Mouse (Mus musculus): ENCODE measurements around the gene Cct6b. TPM values are rescaled to one million over a fixed set of nuclear protein-coding genes. Genes with fewer than 3 reads are reported as not detected.
A peak's percentile ranks its signal among the peaks of the same experiment; 100 is the strongest.

The Cct6b gene
- 0.63 and 0.98 TPM in 2 replicates for total RNA-seq (2012; rRNA removed)

DNA sequence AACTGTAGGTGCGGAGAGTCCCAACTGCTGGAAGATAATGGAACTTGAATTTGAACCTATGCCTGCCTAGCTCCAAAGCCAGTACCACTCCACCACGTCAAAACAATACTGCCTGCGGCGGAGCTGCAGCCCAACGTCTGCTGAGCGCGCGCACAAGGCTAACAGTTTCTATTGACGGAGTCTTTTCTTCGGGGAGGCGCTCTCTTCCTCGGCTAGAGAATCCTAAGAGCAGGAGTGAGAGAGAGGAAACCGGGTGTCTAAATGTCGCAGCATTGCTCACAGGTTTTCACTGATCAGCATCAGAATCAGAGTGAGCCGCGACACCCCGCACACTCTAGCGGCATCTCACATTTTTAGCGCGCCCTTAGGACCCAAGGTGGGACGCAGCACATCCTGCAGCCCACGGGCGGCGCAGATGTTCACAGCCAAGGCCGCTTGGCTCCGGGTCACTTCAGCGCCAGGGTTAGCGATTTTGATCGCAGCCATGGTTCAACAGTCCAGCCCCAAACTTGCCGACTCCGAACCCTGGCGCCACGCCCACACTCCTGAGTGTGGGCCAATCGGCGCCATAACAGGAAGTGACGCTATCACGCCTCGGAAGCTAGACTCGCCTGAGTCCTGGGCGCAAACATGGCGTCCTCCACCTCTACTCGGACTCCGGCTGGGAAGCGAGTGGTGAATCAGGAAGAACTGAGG lies at the start of gene Cct6b, which contains the start of gene Zfp830:
Cct6b (minus strand) TSS at position 580 of the 696 bp plus-strand sequence.
Zfp830 (plus strand) TSS at position 604 of the 696 bp plus-strand sequence.
- peak within 1 kb of the TSS; percentile 78 for H3K27ac ChIP-seq (ENCODE audit: insufficient read depth, low read depth, low read length, poor library complexity, severe bottlenecking)
- TF ChIP-seq ZC3H11A (IDR thresholded peaks at IDR 0.05; ENCODE audit: borderline replicate concordance, low read depth, low read length) (no peak), HCFC1 (IDR thresholded peaks at IDR 0.05; ENCODE audit: borderline replicate concordance, insufficient read depth, low read length) (0 out of 2 replicates have a peak, but pooled peaks have one; percentile 21)
- no peaks in the 10 kb centered on the region for H3K9me3 ChIP-seq (ENCODE audit: control insufficient read depth, insufficient read depth, low read depth, low read length)
- H3K4me1 ChIP-seq (ENCODE audit: control insufficient read depth in 2 of 2, insufficient read depth in 2 of 2, low read length in 2 of 2, poor library complexity in 1 of 2) = peaks cover 0 to 5% of the 10 kb centered on the region in 2 experiments; a peak in 3 of 4 replicates
- DNase-seq (ENCODE audit: low read depth, low spot score) = peak; percentile 92
- peak within 1 kb of the TSS; percentile 94 for H3K9ac ChIP-seq (ENCODE audit: insufficient read depth, low read depth, low read length, poor library complexity, severe bottlenecking)
- H3K36me3 ChIP-seq (ENCODE audit: control insufficient read depth, insufficient read depth, low read length, poor library complexity, severe bottlenecking) = peaks cover 3% of the 10 kb centered on the region; the same call in 1 of the 2 replicates
- peak within 1 kb of the TSS; percentile 90 to 100 for H3K4me3 ChIP-seq (ENCODE audit: insufficient read depth in 1 of 2, low read depth in 1 of 2, low read length in 2 of 2, poor library complexity in 1 of 2, severe bottlenecking in 1 of 2)
- in situ Hi-C loops (cut with MboI; ENCODE audit: low sequenced_read_pairs in 2 of 2, unreplicated experiment in 2 of 2) = no loop called here

DNA sequence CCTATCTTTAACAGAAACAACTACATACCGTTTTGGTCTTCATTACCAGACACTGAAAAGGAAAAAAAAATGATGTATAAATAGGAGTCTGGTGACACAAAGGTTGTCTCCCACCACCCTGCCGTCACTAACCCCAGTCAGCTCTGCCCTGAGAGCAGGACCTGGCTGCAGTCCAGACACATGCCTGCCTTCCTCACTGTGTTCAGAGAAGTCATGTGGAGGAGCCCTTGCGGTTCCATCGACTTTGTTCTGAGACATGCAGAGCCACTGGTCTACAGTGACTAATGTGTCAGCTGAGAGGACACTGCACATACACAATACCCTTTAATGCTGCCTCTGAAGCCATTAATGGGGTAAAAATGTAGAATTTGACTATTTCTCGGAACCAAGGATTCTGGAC lies 44.4 kb upstream of the Cct6b start:
- peaks cover 10% of the 10 kb centered on the region for H3K36me3 ChIP-seq (ENCODE audit: control insufficient read depth, insufficient read depth, low read length, poor library complexity, severe bottlenecking)
- no peaks in the 10 kb centered on the region for H3K9me3 ChIP-seq (ENCODE audit: control insufficient read depth, insufficient read depth, low read depth, low read length)
- no peak for TF ChIP-seq ZC3H11A (IDR thresholded peaks at IDR 0.05; ENCODE audit: borderline replicate concordance, low read depth, low read length)
- no peak for TF ChIP-seq HCFC1 (IDR thresholded peaks at IDR 0.05; ENCODE audit: borderline replicate concordance, insufficient read depth, low read length)
- no peak for TF ChIP-seq CHD2 (IDR thresholded peaks at IDR 0.05; ENCODE audit: low read depth, low read length)
- no peak for TF ChIP-seq MAFK (IDR thresholded peaks at IDR 0.05; ENCODE audit: insufficient read depth, low read depth, low read length)
- no peak for TF ChIP-seq ZNF384 (IDR thresholded peaks at IDR 0.05; ENCODE audit: low read depth, low read length)
- no peak overlapping the region for H3K9ac ChIP-seq (ENCODE audit: insufficient read depth, low read depth, low read length, poor library complexity, severe bottlenecking)
- in situ Hi-C loops (cut with MboI; ENCODE audit: low sequenced_read_pairs in 2 of 2, unreplicated experiment in 2 of 2) = no loop called here
- peaks cover 0 to 2% of the 10 kb centered on the region in 2 experiments; a peak in 1 of 4 replicates for H3K4me1 ChIP-seq (ENCODE audit: control insufficient read depth in 2 of 2, insufficient read depth in 2 of 2, low read length in 2 of 2, poor library complexity in 1 of 2)
- DNase-seq (ENCODE audit: low read depth, low spot score) = no peak
- no peak overlapping the region for H3K4me3 ChIP-seq (ENCODE audit: insufficient read depth in 1 of 2, low read depth in 1 of 2, low read length in 2 of 2, poor library complexity in 1 of 2, severe bottlenecking in 1 of 2)
- no peak overlapping the region for H3K27ac ChIP-seq (ENCODE audit: insufficient read depth, low read depth, low read length, poor library complexity, severe bottlenecking)

DNA sequence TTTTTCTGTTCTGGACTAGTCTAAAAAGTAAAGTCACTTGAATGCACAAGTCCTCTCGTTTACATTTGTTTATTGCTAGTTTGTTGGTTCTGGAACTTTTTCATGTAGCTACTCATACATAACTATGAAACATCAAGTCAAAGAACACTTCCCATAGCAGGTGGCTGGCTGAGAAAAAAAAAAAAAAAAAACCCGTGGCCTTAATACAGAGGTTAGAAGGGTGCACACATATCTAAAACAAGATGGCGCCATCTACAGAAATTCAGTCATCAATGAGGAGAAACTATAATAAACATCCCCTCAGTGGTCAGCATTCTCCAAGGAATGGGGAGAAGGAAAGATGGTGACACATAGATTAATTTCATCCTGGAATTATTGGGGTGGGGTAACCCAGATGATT lies 43.2 kb upstream of the Cct6b start:
- Histone ChIP-seq H3K4me1 (ENCODE audit: control insufficient read depth in 2 of 2, insufficient read depth in 2 of 2, low read length in 2 of 2, poor library complexity in 1 of 2) (peaks cover 0 to 2% of the 10 kb centered on the region in 2 experiments; a peak in 1 of 4 replicates), H3K9me3 (ENCODE audit: control insufficient read depth, insufficient read depth, low read depth, low read length) (no peaks in the 10 kb centered on the region), H3K4me3 (ENCODE audit: insufficient read depth in 1 of 2, low read depth in 1 of 2, low read length in 2 of 2, poor library complexity in 1 of 2, severe bottlenecking in 1 of 2) (no peak overlapping the region), H3K27ac (ENCODE audit: insufficient read depth, low read depth, low read length, poor library complexity, severe bottlenecking) (no peak overlapping the region), H3K9ac (ENCODE audit: insufficient read depth, low read depth, low read length, poor library complexity, severe bottlenecking) (no peak overlapping the region), H3K36me3 (ENCODE audit: control insufficient read depth, insufficient read depth, low read length, poor library complexity, severe bottlenecking) (peaks cover 20% of the 10 kb centered on the region)
- in situ Hi-C loops (cut with MboI; ENCODE audit: low sequenced_read_pairs in 2 of 2, unreplicated experiment in 2 of 2) = no loop called here
- DNase-seq (ENCODE audit: low read depth, low spot score) = no peak
- no peak for TF ChIP-seq MAFK (IDR thresholded peaks at IDR 0.05; ENCODE audit: insufficient read depth, low read depth, low read length)
- TF ChIP-seq ZNF384 (IDR thresholded peaks at IDR 0.05; ENCODE audit: low read depth, low read length) = no peak
- TF ChIP-seq CHD2 (IDR thresholded peaks at IDR 0.05; ENCODE audit: low read depth, low read length) = no peak
- TF ChIP-seq HCFC1 (IDR thresholded peaks at IDR 0.05; ENCODE audit: borderline replicate concordance, insufficient read depth, low read length) = no peak
- TF ChIP-seq ZC3H11A (IDR thresholded peaks at IDR 0.05; ENCODE audit: borderline replicate concordance, low read depth, low read length) = no peak

DNA sequence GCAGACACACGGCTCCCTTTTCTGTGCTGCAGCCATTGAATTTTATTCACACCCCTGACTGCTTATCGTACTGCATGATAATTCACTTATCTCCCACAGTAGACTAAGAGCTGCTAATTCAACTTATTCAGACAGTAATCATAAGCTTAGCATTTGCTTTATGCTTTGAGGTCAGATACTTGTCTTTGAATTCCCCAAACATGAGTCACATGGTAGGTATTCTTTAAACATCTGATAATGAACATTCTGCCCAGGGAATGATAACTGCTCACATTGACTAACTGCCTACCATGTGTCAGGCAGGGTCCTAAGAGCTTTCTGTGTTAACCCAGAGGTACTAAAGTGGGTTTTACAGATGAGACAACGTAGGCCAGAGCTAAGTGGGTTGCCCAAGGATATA lies 42.5 kb upstream of the Cct6b start:
- TF ChIP-seq ZC3H11A (IDR thresholded peaks at IDR 0.05; ENCODE audit: borderline replicate concordance, low read depth, low read length) = no peak
- TF ChIP-seq MAFK (IDR thresholded peaks at IDR 0.05; ENCODE audit: insufficient read depth, low read depth, low read length) = no peak
- TF ChIP-seq CHD2 (IDR thresholded peaks at IDR 0.05; ENCODE audit: low read depth, low read length) = no peak
- no peak for TF ChIP-seq HCFC1 (IDR thresholded peaks at IDR 0.05; ENCODE audit: borderline replicate concordance, insufficient read depth, low read length)
- TF ChIP-seq ZNF384 (IDR thresholded peaks at IDR 0.05; ENCODE audit: low read depth, low read length) = no peak
- no peak for DNase-seq (ENCODE audit: low read depth, low spot score)
- no peak overlapping the region for H3K4me3 ChIP-seq (ENCODE audit: insufficient read depth in 1 of 2, low read depth in 1 of 2, low read length in 2 of 2, poor library complexity in 1 of 2, severe bottlenecking in 1 of 2)
- H3K36me3 ChIP-seq (ENCODE audit: control insufficient read depth, insufficient read depth, low read length, poor library complexity, severe bottlenecking) = peaks cover 25% of the 10 kb centered on the region
- H3K4me1 ChIP-seq (ENCODE audit: control insufficient read depth in 2 of 2, insufficient read depth in 2 of 2, low read length in 2 of 2, poor library complexity in 1 of 2) = no peaks in the 10 kb centered on the region
- no peak overlapping the region for H3K9ac ChIP-seq (ENCODE audit: insufficient read depth, low read depth, low read length, poor library complexity, severe bottlenecking)
- no peaks in the 10 kb centered on the region for H3K9me3 ChIP-seq (ENCODE audit: control insufficient read depth, insufficient read depth, low read depth, low read length)
- in situ Hi-C loops (cut with MboI; ENCODE audit: low sequenced_read_pairs in 2 of 2, unreplicated experiment in 2 of 2) = no loop called here
- no peak overlapping the region for H3K27ac ChIP-seq (ENCODE audit: insufficient read depth, low read depth, low read length, poor library complexity, severe bottlenecking)

Data from ES-E14 (cell line).